Mouse (Mus musculus): Measurements from ENCODE around the gene Trappc12.
"Not testable (repeated sequence)": the region's sequence is repeated elsewhere in the genome, so short reads cannot be mapped to it uniquely, and the experiment has no call there.

The Trappc12 gene

DNA sequence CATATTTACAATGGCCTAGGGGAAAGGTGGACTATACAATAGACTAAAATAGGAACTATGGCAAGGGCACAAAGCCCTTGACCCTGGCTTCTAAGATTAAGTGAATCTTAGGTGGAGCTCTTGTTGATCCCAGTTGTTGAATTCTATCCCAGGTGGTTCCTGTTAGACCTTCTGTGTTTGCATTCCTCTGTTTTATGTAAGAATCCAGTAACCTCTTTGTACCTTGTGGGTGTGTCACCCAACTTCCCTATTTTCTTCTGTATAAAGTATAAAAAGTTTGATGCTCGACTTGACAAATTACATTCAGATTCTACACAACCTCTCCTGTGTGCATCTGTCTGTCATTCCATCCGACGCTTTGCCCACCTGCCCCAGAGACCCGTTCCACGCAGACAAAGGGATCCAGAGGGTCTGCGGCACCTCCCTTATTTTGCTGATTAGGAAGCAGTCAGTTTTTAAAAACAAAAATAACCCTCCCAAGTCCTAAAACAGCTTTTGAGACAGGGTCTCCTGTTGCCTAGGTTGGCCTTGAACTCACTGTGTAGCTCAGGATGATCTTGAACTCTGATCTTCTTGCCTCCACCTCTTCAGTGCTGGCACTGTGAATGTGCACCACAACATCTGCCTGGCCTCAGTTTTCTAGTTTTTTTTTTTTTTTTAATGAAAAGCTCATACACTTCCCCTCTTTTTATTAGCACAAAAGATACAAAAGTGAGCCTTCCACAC, 16.6 kb downstream of the Trappc12 start:
- not testable (repeated sequence) for DNase-seq (ENCODE audit: low read depth, low spot score)

DNA sequence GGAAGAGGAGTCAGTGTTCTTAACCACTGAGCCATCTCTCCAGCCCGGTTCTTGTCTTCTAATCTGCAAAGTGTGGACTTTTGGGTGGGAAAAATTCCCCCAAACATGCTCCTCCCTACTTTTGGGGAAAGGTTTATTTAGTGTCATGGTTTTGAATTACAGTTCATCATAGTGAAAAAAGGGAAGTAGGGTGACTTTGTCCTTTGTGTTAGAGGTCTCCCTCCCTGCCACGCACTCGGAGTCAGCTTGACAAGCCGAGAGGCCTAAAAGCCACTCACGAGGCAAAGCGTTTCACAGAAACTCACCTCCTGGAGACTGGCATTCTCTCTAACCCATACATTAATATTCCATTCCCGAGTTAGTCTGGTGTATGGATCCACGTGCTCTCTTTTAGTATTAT, 17.6 kb downstream of the Trappc12 start:
- DNase-seq (ENCODE audit: low read depth, low spot score) = no peak

DNA sequence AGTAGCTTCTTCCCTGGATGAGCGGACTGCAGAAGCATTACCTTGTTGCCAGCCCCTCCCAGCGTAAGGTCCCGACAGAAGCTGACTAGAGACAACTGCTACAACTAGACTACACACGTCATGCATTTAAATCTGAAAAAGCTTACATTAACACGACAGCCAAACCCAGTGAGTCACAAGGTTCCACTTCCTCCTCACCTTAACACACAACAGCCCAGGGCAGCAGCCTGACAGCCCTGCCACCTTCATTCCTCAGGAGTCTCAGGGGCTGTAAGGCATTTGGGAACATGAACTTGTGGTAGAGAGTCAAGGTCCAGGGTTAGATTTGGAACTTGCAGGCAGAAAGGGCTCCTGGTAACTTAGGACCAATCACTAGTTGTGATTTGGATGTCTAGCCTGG, 23.2 kb downstream of the Trappc12 start:
- peak; percentile 24 for DNase-seq (ENCODE audit: low read depth, low spot score)

DNA sequence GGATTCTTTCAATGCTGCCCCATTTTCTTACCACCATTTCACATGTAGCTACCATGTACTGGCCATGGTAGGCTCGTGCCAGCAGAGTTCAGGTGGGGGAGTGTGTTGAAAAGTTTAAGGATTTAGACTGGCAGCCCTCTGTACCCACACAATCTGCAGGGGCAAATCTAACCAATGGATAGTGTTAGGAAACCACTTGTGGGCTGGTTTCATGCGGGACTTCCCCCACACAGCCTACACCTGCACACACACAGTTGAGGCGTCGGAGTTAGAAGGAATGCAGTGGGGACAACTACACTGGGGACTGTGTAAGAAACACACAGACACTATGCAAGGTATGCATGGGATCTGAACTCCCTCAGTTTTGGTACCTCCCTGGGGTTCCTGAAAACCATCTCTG, 24.1 kb downstream of the Trappc12 start:
- no peak for DNase-seq (ENCODE audit: low read depth, low spot score)

DNA sequence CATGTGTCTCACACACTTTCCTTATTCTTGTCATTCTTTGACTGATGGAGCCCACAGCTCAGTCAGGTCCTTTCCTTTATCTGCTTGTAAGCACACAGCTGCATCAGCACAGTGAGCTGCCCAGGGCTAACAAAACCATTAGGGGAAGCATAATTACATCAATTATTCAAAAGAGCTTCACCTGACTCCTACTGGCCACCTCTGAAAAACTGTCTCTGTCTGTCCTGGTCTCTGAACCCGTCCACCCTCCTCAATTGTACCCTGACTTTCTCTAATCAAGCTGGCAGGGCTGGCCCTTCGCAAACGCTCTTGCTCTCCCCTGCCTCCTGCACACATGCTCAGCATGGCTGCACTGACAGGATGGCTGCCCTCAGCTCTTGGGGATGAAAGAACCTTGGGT, 25.9 kb downstream of the Trappc12 start:
- DNase-seq (ENCODE audit: low read depth, low spot score) = no peak

DNA sequence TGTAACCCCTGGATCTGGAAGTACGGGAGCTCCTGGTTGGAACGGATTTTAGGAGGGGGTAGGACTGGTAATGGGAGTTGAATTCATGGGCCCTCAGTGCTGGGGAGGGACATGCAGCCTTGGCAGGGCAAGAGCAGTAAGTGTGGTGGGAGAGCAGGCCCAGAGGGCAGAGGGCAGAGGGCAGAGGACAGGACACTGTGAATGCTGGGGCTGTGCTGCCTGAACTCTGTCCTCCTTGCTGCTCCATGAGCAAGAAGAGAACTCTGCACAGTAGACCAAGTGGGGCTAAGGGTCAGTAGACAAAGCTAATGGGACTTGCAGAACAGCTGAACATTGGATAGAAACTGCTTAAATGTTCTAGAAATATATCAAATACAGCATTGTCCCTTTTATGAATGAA, 32.2 kb downstream of the Trappc12 start:
- DNase-seq (ENCODE audit: low read depth, low spot score) = no peak

DNA sequence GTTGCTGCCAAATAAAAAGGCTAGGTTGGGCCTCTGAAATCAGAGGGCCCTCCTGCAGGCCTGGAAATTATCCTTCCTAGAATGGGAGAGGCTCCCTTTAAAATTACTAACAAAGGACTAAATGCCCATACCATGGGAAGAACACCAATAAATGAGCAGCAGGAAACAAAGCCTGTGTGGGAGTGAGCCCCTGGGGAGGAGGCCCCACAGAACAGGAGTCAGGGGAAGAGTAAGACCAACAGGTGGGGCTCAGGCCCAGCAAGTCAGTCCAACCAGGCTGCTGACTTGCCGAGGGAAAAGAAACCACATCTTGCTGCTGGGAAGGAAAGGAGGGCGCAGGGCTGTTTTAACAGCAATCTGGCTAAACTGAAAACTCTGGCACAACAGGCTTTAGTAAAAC, 33.2 kb downstream of the Trappc12 start:
- DNase-seq (ENCODE audit: low read depth, low spot score) = no peak

DNA sequence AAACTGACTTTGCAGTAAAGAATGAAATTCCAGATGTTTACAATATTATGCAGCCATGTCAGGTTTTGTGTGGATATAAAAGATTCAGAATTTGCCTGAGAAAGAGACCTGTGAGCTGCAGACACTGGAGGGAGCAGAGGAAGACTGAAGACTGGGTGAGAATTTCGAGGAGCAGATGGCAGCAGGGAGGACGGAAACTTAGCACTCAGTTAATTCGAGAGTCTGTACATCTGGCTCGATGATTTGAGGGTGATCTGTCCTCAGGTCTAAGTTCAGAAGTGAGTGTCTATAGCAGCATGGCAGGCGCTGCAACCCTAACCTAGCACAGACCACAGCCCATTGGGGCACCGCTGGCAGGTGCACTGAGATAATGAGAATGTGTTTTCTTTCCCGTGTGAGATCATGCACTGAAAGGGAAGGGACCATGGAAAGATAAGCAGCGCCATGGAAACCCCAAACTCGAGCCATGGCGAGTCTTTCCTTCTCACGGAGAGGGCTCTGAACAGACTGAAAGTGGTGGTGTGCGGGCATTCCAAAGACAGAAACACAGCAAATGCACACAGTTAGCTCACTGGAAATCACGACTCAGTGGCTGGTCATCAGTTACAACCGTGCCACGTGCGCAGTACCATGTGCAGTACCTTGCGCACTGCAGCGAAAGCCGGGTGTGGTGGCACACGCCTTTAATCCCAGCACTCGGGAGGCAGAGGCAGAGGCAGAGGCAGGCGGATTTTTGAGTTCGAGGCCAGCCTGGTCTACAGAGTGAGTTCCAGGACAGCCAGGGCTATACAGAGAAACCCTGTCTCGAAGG, 35.2 kb downstream of the Trappc12 start:
- DNase-seq (ENCODE audit: low read depth, low spot score) = peak; percentile 75

DNA sequence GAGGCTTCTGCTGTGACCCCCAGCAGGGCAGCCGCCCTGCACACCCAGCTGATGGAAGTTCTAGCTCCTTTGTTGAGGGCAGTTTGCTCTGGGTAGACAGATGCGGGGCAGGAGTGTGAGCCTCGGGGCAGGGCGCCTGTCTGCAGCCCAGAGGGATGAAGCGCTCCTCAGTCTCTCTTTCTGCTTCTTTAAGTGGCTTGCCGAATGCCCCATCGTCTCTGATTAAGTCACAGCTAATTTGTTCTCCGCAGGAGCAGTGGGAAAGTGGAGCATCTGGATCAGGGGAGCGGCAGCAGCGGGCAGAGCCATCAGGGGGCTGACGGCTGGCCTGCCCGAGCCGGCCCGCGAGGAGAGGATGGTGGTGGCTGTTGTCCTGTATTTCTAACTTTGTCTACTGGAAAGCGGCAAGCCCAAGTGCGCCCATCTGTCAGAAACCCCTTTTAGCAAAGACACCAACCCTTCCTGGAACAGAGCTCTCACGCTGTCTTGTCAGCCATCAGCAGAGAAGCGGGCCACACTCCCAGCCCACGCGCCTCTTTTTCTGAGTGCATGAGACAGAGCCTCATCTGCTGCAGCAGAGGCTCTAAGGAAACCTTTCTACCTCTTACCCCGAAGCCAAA, 39.6 kb downstream of the Trappc12 start:
- DNase-seq (ENCODE audit: low read depth, low spot score) = peak; percentile 94

DNA sequence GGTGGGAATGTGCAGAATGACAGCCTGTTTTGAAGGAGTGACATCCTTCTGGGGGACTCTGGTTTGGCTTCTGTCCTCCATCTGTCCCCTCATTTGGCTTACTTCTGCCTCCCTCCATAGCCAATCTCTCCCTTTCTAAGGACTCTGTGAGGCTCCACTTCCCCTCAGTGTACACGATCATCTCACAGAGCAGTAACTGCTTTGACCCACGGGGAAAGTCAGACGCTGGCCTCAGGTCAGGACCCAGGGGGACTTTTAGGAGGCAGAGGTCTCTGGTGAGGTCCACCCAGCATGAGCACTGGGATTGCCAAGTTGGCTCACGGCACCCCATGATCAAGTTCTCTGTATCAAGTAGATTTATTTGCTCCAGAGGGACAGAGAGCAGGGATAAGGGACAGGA, 42.1 kb downstream of the Trappc12 start:
- no peak for DNase-seq (ENCODE audit: low read depth, low spot score)

DNA sequence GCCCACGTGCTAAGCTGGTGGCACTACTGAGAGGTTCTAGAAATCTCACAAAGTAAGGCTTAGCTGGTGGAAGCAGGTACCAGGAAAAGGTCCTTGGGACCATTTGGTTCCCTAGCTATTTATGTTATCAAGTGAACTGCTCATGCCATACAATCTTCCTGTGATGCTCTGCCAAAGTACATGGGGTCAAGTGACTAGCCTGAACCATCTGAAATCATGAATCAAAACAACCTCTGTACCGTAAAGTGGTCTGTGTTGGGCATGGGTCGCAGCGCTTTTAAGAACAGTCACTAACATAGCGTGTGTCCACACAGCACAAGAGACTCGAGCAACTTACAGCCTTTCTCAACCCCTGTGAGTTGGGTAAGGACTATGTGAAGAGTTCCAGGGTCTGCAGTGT, 45.1 kb downstream of the Trappc12 start:
- DNase-seq (ENCODE audit: low read depth, low spot score) = no peak

DNA sequence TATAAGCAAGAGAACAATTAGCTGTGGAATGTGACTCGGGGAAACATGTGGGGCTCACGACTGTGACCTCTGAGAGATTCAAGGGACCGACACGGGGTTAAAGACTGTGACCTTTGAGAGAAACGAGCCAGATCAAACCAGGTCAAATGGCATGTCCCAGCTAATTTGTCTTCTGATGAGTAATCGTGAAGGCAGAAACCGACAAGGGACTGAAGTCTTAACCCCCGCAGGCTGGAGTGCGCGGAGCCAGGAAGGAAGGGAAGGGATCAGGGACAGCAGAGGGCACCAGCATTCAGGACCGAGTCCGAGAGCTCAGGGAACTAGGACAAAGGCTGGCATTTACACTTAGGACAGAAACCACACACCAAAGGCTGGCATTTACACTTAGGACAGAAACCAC, 45.9 kb downstream of the Trappc12 start:
- DNase-seq (ENCODE audit: low read depth, low spot score) = peak; percentile 68

DNA sequence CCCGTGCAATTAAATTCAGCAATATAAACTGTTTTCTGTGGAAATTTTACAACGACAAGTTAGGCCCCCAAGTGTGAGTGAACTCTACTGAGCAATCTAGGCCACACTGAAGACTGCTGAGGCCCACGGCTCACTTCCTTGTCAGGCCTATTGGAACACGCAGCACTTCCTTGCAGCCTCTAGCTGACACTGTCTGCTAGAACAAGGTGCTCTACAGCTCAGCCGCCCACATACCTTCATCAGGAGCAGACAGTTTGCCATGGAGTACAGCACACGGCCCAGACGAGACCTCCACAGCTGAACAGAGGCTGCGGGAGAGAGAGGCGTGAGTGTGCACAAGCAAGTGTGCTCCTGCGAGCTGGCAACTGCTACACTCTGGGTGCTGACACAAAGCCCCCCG, 49.0 kb downstream of the Trappc12 start:
- DNase-seq (ENCODE audit: low read depth, low spot score) = peak; percentile 87

DNA sequence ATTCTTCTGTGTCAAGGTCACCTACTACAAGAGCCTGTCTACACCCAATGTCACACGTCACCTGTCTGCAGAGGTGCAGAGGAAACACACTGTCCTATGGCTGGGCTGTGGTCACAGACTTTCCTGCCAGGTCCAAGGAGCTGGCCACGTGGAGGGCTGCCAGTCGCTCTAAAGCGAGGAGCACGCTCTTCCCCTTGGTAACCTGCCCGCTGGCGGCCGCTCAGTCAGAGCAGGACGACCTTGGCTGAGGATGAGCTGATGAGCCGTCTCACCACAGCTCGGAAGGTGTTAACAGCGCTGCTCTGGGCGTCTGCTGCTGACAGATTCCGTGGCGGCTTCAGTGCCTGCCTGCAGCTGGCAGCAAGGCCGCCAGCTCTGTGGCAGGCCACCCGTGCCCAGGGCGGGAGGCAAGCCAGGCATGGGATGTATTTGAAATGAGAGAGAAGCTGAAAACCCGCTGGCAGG, 49.7 kb downstream of the Trappc12 start:
- DNase-seq (ENCODE audit: low read depth, low spot score) = peak; percentile 86

DNA sequence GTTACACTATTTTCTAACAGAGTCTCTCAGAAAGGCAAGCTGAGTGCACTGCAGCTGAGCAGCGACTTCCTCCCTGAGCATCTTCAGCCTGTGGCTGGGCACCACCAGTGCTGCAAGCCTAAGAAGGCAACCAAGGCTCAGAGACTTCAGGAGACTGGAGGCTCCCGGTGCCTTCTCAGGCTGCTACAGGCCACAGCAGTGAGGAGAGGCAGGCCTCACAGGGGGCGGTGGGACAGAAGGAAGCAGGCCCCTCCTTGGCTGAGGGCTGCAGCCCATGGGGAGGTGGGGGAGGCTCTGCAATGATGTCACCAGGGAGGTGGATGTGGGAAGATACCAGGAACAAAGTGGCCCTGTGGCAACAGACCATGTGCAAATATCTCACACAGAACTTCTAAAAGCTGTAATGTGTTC, 50.2 kb downstream of the Trappc12 start:
- DNase-seq (ENCODE audit: low read depth, low spot score) = peak; percentile 72

DNA sequence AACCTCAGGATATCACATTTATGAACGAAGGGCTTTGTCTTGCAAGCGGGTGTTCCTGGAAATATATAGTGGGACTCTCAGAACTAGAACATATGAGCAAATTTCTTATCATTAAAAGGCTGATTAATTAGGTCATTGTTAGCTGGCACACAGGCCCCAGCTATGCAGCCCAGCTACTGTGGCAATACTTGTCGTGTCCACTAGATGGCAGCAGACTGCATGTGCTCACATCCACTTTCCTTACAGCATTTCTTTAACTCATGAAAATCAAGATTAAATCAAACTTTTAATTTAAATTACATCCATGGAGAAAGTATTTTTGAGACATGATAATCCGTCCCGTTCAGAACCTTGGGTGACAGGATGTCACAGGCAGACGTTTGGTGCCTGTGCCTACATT, 50.6 kb downstream of the Trappc12 start:
- DNase-seq (ENCODE audit: low read depth, low spot score) = peak; percentile 94

DNA sequence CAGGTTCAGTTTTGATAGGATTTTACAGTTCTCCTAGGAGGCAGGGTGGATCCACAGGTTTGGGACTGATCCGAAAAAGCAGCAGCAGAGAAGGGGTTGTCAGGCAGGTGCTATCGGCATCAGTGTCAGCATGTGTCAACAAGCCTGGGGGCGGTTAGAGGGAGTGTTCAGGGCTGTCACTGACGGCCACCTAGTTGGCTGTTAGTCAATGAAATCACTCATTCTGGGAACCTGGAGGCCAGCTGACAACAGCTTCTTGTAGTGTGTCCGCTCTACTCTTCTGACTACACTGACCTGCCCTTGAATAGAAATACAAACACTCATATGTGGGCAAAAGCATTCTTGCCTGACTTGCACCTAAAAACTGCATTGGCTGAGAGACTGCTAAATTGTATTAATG, 51.2 kb downstream of the Trappc12 start:
- DNase-seq (ENCODE audit: low read depth, low spot score) = no peak

DNA sequence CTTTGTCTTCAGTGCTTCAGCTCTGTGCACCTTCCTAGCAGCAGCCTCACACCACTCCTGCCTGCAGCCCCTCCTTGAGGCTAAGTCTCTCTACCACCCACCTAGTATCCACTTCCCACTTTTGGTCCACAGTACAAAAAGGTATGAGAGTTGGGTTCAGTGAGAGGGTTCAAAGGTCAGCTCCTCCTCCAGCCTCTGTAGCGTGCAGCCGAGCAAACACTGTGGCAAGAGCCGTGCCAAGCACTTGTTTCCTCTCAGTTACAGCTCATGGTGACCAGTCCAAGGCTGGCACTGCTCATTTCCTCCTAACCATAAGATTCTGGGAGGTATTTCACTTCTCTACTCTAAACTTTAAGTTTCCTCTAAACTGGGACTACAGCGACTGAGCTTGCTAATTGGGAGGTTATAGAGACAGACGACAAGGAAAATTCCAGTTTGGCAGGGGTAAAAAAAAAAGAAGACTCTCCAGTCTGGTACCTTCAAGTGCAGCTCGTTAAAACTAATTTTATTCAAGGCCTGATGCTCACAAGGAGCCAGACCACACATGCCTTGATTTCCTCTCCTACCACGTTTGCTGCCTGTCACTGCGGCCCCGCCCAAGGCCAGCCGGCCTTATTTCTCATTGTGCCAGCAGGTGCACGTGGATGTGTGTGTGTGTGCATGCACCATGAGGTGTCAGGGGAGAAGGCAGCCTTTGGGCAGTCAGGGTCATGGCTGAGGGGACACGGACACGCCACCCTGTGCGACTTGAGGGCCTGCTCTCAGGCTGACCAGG, 52.3 kb downstream of the Trappc12 start:
- DNase-seq (ENCODE audit: low read depth, low spot score) = peak; percentile 70

DNA sequence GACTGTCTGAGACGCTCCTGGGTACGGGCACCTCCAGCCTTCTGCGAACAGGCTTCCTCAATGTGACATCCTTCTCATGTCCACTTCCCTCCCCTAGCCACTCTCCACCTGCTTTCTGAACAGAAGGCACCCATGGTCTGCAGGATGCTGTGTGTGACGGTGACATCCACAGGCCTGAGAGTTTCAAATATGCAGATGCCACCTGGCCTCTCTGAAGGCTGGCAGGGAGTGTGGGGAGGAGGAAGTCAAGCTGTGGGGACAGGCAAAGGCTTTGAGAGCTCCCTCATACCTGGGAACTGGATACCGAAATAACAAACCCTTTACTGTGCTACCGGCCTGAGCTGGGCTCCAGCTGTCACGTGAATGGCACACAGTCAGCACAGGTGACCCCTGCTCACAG, 55.5 kb downstream of the Trappc12 start:
- DNase-seq (ENCODE audit: low read depth, low spot score) = peak; percentile 73

DNA sequence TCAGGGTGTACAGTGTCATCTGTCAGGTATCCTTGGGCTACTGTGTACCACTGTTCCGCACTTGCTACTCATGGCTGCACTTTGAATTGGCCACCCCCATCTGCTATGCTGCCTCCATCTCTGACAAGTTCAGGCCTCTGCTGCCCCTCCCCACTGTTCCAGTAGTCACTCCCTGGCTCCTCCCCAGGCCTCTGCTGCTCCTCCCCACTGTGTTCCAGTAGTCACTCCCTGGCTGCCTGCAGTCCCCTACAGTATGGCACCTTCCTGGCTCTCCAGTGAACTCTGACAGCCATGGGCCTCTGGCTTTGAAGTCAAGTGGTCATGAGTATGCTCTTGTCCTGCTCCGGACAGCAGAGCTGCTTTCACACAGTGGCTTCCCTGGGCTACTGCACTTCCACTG, 56.0 kb downstream of the Trappc12 start:
- peak; percentile 62 for DNase-seq (ENCODE audit: low read depth, low spot score)

DNA sequence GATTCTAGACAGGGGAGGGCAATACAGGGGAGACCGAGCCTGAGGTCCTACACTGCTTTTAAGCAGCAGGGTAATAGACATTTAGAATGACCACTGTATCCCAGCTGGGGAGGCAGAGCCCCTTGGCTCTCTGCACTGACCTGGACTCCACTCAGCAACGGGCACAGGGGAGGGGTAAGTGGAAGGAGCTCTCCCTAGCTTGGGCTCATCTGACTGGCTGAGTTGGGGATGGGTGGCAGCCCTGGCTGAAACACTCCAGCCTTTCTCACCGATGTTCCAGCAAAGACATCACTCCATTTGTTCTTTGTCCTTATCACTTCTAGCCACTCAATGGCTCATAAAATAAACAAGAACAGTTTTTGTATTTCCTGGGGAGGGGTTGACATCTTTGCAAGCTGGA, 56.5 kb downstream of the Trappc12 start:
- peak; percentile 45 for DNase-seq (ENCODE audit: low read depth, low spot score)

DNA sequence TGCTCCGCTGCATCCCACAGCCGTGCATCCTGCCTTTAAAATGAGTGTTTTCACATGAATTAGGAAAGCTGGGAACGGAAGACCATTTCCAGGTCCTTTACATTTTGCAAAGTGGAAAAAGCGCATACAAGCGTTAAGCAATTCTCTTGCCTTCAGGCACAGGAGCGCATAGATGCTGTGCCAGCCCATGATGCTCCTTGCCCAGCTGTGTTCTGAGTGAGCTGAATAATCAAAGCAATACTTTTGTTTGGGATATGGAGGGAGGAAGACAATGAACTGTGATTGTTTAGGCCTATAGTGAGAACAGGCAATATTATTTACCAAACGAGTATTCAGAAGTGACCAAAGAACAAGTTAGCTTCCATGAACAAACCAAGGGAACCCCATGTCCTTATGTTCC, 59.5 kb downstream of the Trappc12 start:
- peak; percentile 77 for DNase-seq (ENCODE audit: low read depth, low spot score)

Measured in brain, adult 2 months (tissue).